Comparison of ENCODE assay signal across 9 mouse cellular contexts in genomic region chr3:52100926-52101325, GRCm38 (mm10). TPM values are rescaled to one million over a fixed set of nuclear protein-coding genes. Genes with fewer than 3 reads are reported as not detected.
A peak's percentile ranks its signal among the peaks of the same experiment; 100 is the strongest.
DNase-seq lines count a peak whose midpoint lies in the region; ATAC-seq lines count a peak whose summit lies in the region.
"Had no signal": no experiment of that assay in that cellular context is flagged by ENCODE, and none has a peak within 500 bp of the region (broad histone marks: within the 10 kb centered on the region; RNA-seq: fewer than 3 reads in every experiment).

No protein-coding gene starts in this region.

- no peaks in the 10 kb centered on the region for H3K9me3 ChIP-seq in lung, embryonic 15.5 days
- H3K9me3 ChIP-seq in forebrain, embryonic 16.5 days (ENCODE audit: control insufficient read depth, low read length), result no peaks in the 10 kb centered on the region
- H3K9me3 ChIP-seq in limb, embryonic 11.5 days (ENCODE audit: control insufficient read depth, low read length), result no peaks in the 10 kb centered on the region
- H3K9me3 ChIP-seq in neural tube, embryonic 15.5 days (replicated peaks), result no peaks in the 10 kb centered on the region

- H3K36me3 ChIP-seq in lung, embryonic 15.5 days, result no peaks in the 10 kb centered on the region
- H3K36me3 ChIP-seq in forebrain, embryonic 16.5 days (ENCODE audit: control insufficient read depth, insufficient read depth), result no peaks in the 10 kb centered on the region
- H3K36me3 ChIP-seq in limb, embryonic 11.5 days (ENCODE audit: control insufficient read depth, insufficient read depth, low read length), result no peaks in the 10 kb centered on the region
- H3K36me3 ChIP-seq in neural tube, embryonic 15.5 days, result no peaks in the 10 kb centered on the region

- H3K4me3 ChIP-seq in lung, embryonic 15.5 days, result peak overlapping the region; percentile 74
- H3K4me3 ChIP-seq in forebrain, embryonic 16.5 days (replicated peaks; ENCODE audit: low read length), result peak overlapping the region; percentile 82
- peak overlapping the region; percentile 78; the same call in 1 of the 2 replicates for H3K4me3 ChIP-seq in limb, embryonic 11.5 days (ENCODE audit: low read depth, low read length)
- peak overlapping the region; percentile 86 for H3K4me3 ChIP-seq in neural tube, embryonic 15.5 days (replicated peaks)

- 32% methylated on average over 9 of the region's 9 CpGs for WGBS in lung, embryonic 15.5 days
- WGBS in forebrain, embryonic 16.5 days, result 29% methylated on average over 9 of the region's 9 CpGs
- 53% methylated on average over 9 of the region's 9 CpGs for WGBS in limb, embryonic 11.5 days
- 16% methylated on average over 9 of the region's 9 CpGs for WGBS in neural tube, embryonic 15.5 days

- peak overlapping the region; percentile 77 for H3K4me2 ChIP-seq in lung, embryonic 15.5 days
- H3K4me2 ChIP-seq in forebrain, embryonic 16.5 days (ENCODE audit: low read length), result peak overlapping the region; percentile 92
- peak overlapping the region; percentile 96 for H3K4me2 ChIP-seq in limb, embryonic 11.5 days (ENCODE audit: low read depth, severe bottlenecking)
- peak overlapping the region; percentile 88 for H3K4me2 ChIP-seq in neural tube, embryonic 15.5 days

- ATAC-seq in lung, embryonic 15.5 days (ENCODE audit: borderline replicate concordance, extremely low read depth, low FRiP score, low TSS enrichment), result no peak
- ATAC-seq in forebrain, embryonic 16.5 days, result no peak
- no peak for ATAC-seq in limb, embryonic 11.5 days (ENCODE audit: insufficient number of reproducible peaks, low FRiP score, low TSS enrichment, low read depth)
- ATAC-seq in neural tube, embryonic 15.5 days (ENCODE audit: low FRiP score), result no peak

- no peaks in the 10 kb centered on the region for H3K27me3 ChIP-seq in lung, embryonic 15.5 days
- H3K27me3 ChIP-seq in forebrain, embryonic 16.5 days (replicated peaks; ENCODE audit: control insufficient read depth, insufficient read depth, low read length), result no peaks in the 10 kb centered on the region
- no peaks in the 10 kb centered on the region for H3K27me3 ChIP-seq in limb, embryonic 11.5 days (ENCODE audit: control insufficient read depth, insufficient read depth, low read length)
- H3K27me3 ChIP-seq in neural tube, embryonic 15.5 days (replicated peaks), result no peaks in the 10 kb centered on the region

- peak overlapping the region; percentile 70; the same call in 1 of the 2 replicates for H3K9ac ChIP-seq in lung, embryonic 15.5 days
- H3K9ac ChIP-seq in forebrain, embryonic 16.5 days (replicated peaks; ENCODE audit: low read depth, low read length), result peak overlapping the region; percentile 91
- no peak overlapping the region for H3K9ac ChIP-seq in limb, embryonic 11.5 days (ENCODE audit: low read length)
- H3K9ac ChIP-seq in neural tube, embryonic 15.5 days (replicated peaks), result peak overlapping the region; percentile 87

- H3K27ac ChIP-seq in lung, embryonic 15.5 days, result no peak overlapping the region
- H3K27ac ChIP-seq in forebrain, embryonic 16.5 days (ENCODE audit: low read length), result peak overlapping the region; percentile 99
- H3K27ac ChIP-seq in limb, embryonic 11.5 days (replicated peaks; ENCODE audit: low read depth, low read length), result no peak overlapping the region
- H3K27ac ChIP-seq in neural tube, embryonic 15.5 days (replicated peaks), result peak overlapping the region; percentile 100

- H3K4me1 ChIP-seq in lung, embryonic 15.5 days, result peaks cover 30% of the 10 kb centered on the region
- peaks cover 11% of the 10 kb centered on the region for H3K4me1 ChIP-seq in forebrain, embryonic 16.5 days (replicated peaks; ENCODE audit: control insufficient read depth, insufficient read depth, low read length)
- H3K4me1 ChIP-seq in limb, embryonic 11.5 days (ENCODE audit: control insufficient read depth, insufficient read depth, low read length), result peaks cover 11% of the 10 kb centered on the region
- peaks cover 16% of the 10 kb centered on the region for H3K4me1 ChIP-seq in neural tube, embryonic 15.5 days

- no peak for DNase-seq in lung, postnatal 25 days (ENCODE audit: low spot score)
- no peak for DNase-seq in limb, embryonic 11.5 days (ENCODE audit: low spot score)
- no peak for DNase-seq in cerebellum, postnatal 10 days
- DNase-seq in kidney, adult 18-20 months, result no peak
- DNase-seq in cerebellum, adult 9-11 months, result no peak
- DNase-seq: lung, adult 2 months had no signal

RNA-seq across cellular contexts. Expression of gene Maml3, which starts 4.0 kb away (rescaled TPM):
- polyA plus RNA-seq in lung, embryonic 15.5 days (2015; fragmentation: Nextera tagmentation; extraction: Ambion mirVana), result 7.4 and 8.4 TPM in 2 replicates
- polyA plus RNA-seq in forebrain, embryonic 16.5 days (2015; fragmentation: Nextera tagmentation; extraction: Ambion mirVana), result 3.7 and 5.0 TPM in 2 replicates
- polyA plus RNA-seq in limb, embryonic 11.5 days (2014; fragmentation: Nextera tagmentation; extraction: Ambion mirVana), result 4.3 and 5.1 TPM in 2 replicates
- 7.6 and 8.3 TPM in 2 replicates for polyA plus RNA-seq in neural tube, embryonic 15.5 days (2015; fragmentation: Nextera tagmentation; extraction: Ambion mirVana)

Comparison
In these comparisons a context has a peak if more than half of its experiments do, and no peak if none do; other contexts are left out.
1. H3K27ac ChIP-seq: peak in forebrain, embryonic 16.5 days (single experiment) and neural tube, embryonic 15.5 days (single experiment); none in lung, embryonic 15.5 days (single experiment) and limb, embryonic 11.5 days (single experiment).
2. Peak in every context shown above with its lines, with median percentiles within 50 percentile points of each other: H3K4me2 ChIP-seq and H3K4me3 ChIP-seq.